Mouse (Mus musculus): ENCODE results near the gene Nfe2. TPM values are rescaled to one million over a fixed set of nuclear protein-coding genes. Genes with fewer than 3 reads are reported as not detected.

The Nfe2 gene
- polyA plus RNA-seq, 2 experiments from 2014 or later, result 0.34 to 0.84 TPM

- no peak for ATAC-seq
Observed at GRCm38 (mm10) chr15:103214149-103214548, 44.1 kb downstream of the Nfe2 start.

- no peak for ATAC-seq
Observed at GRCm38 (mm10) chr15:103205156-103205555, 53.0 kb downstream of the Nfe2 start.

GRCm38 (mm10) chr15:103202088-103202793 is 56.0 kb downstream of the Nfe2 start:
- ATAC-seq, result no peak

Other genes starting within 250 kb of the Nfe2 start
- gene Hoxc4, start 239.5 kb downstream of the Nfe2 start, polyA plus RNA-seq (2017; shearing (Covaris generic)), result not detected
- gene Smug1, start 91.3 kb downstream of the Nfe2 start, polyA plus RNA-seq (2017; shearing (Covaris generic)), result 1 to 10 TPM; 6.0 to 8.1 TPM
- 10 to 100 TPM; 20.0 to 24.9 TPM for gene Cbx5, start 18.6 kb downstream of the Nfe2 start, polyA plus RNA-seq (2017; shearing (Covaris generic))
- 100 to 1,000 TPM; 322 to 361 TPM for gene Hnrnpa1, start 18.0 kb downstream of the Nfe2 start, polyA plus RNA-seq (2017; shearing (Covaris generic))
- 100 to 1,000 TPM; 213 to 244 TPM for gene Copz1, start 14.3 kb upstream of the Nfe2 start, polyA plus RNA-seq (2017; shearing (Covaris generic))
- gene Gpr84, start 52.2 kb upstream of the Nfe2 start, polyA plus RNA-seq (2017; shearing (Covaris generic)), result not detected
- gene Zfp385a, start 81.7 kb upstream of the Nfe2 start, polyA plus RNA-seq (2017; shearing (Covaris generic)), result not detected
- 1 to 10 TPM; 1.9 to 3.8 TPM for gene Itga5, start 108.4 kb upstream of the Nfe2 start, polyA plus RNA-seq (2017; shearing (Covaris generic))
- not detected for gene Gtsf1, start 172.1 kb upstream of the Nfe2 start, polyA plus RNA-seq (2017; shearing (Covaris generic))
- not detected for gene Gtsf2, start 190.1 kb upstream of the Nfe2 start, polyA plus RNA-seq (2017; shearing (Covaris generic))
- gene Nckap1l, start 195.4 kb upstream of the Nfe2 start, polyA plus RNA-seq (2017; shearing (Covaris generic)), result 100 to 1,000 TPM in 1 of 2 experiments, 10 to 100 TPM in 1; 95.5 to 155 TPM
- gene Pde1b, start 244.6 kb upstream of the Nfe2 start, polyA plus RNA-seq (2017; shearing (Covaris generic)), result 1 to 10 TPM; 2.6 to 3.8 TPM